Mouse (Mus musculus) limb, embryonic 14.5 days (tissue): ENCODE measurements around the gene Frmd3. TPM values are rescaled to one million over a fixed set of nuclear protein-coding genes. Genes with fewer than 3 reads are reported as not detected.

Experiments used
- ATAC-seq: fragments of 200-750 bp; cut with Nextera tagmentation; 2 replicates; pipeline ENCODE4 v1.8.0; 2017; ENCODE audit warnings: low read depth, moderate number of reproducible peaks, moderate TSS enrichment; ENCODE audit not compliant: low FRiP score
- DNase-seq: peaks from one replicate; pipeline ENCODE4 v3.0.0-alpha.2; 2015; ENCODE audit warnings: low spot score
- H3K27ac ChIP-seq: fragments of 300-500 bp; sonication (generic); replicated peaks from 2 replicates; pipeline ENCODE4 v1.5.1; 2014; ENCODE audit warnings: low read depth, mild to moderate bottlenecking, low read length, moderate library complexity, mixed read lengths
- H3K27me3 ChIP-seq: fragments of 300-500 bp; sonication (generic); 2 replicates; pipeline ENCODE4 v1.6.1; 2014; ENCODE audit warnings: low read length, mixed read lengths; ENCODE audit not compliant: control insufficient read depth, insufficient read depth
- H3K36me3 ChIP-seq: fragments of 300-500 bp; sonication (generic); 2 replicates; pipeline ENCODE4 v1.6.1; 2014; ENCODE audit warnings: mild to moderate bottlenecking, low read length, moderate library complexity, mixed read lengths; ENCODE audit not compliant: control insufficient read depth, insufficient read depth
- H3K4me1 ChIP-seq: fragments of 300-500 bp; sonication (generic); 2 replicates; pipeline ENCODE4 v1.6.1; 2014; ENCODE audit warnings: antibody characterized with exemption, low read length, mixed read lengths; ENCODE audit not compliant: control insufficient read depth, insufficient read depth
- H3K4me2 ChIP-seq: fragments of 300-500 bp; sonication (generic); replicated peaks from 2 replicates; pipeline ENCODE4 v1.6.1; 2014; ENCODE audit warnings: low read depth, mild to moderate bottlenecking, low read length, moderate library complexity; ENCODE audit not compliant: severe bottlenecking
- H3K4me3 ChIP-seq: fragments of 300-500 bp; sonication (generic); replicated peaks from 2 replicates; pipeline ENCODE4 v1.5.1; 2014; ENCODE audit warnings: low read length
- H3K9ac ChIP-seq: fragments of 300-500 bp; sonication (generic); 2 replicates; pipeline ENCODE4 v1.6.1; 2014; ENCODE audit warnings: mild to moderate bottlenecking, low read depth, low read length, moderate library complexity; ENCODE audit not compliant: severe bottlenecking
- H3K9me3 ChIP-seq: fragments of 300-500 bp; sonication (generic); 2 replicates; pipeline ENCODE4 v1.6.1; 2016; ENCODE audit warnings: low read length; ENCODE audit not compliant: control insufficient read depth
- POLR2A ChIP-seq: fragments of 200-500 bp; IDR thresholded peaks from 2 replicates; pipeline ENCODE4 v1.8.0; 2012; ENCODE audit warnings: inconsistent platforms, mild to moderate bottlenecking, moderate library complexity, borderline replicate concordance; ENCODE audit not compliant: insufficient read depth, insufficient read length; ENCODE audit errors: extremely low read depth
- WGBS: fragments of 180-500 bp; shearing (Covaris S2); extraction: QIAGEN DNeasy Blood & Tissue Kit; methylation state at CpG from one replicate; pipeline ENCODE4 v1.1.7; 2014; 5-methylcytosine and 5-hydroxymethylcytosine counted together
- polyA plus RNA-seq, 2 experiments: library from polyadenylated mRNA; depleted of rRNA in 1 of 2; stranded (reverse) in 1 of 2; unstranded in 1 of 2; fragments of >200 nt; fragmentation: Nextera tagmentation in 1 of 2; extraction: Ambion mirVana in 1 of 2; gene quantifications; 2 replicates each; pipeline versions ENCODE4 v1.2.1 to v1.2.3; 2012 to 2014

Gene Frmd3
- polyA plus RNA-seq (2012; rRNA removed), result 0.93 and 1.1 TPM in 2 replicates
- polyA plus RNA-seq (2014; fragmentation: Nextera tagmentation; extraction: Ambion mirVana), result 2.4 and 3.1 TPM in 2 replicates

GRCm38 (mm10) chr4:74013211-74014047 lies at the start of gene Frmd3:
Gene Frmd3 (plus strand): TSS chr4:74013442.
- 0 out of 2 replicates have a peak, but pooled peaks have one; percentile 31 for TF ChIP-seq POLR2A
- DNase-seq, result peak; percentile 56
- under 1% methylated on average over 41 of the region's 56 CpGs for WGBS
- Histone ChIP-seq H3K4me3 (peak within 1 kb of the TSS; percentile 53), H3K9me3 (no peaks in the 10 kb centered on the region), H3K27ac (no peak within 1 kb of the TSS), H3K9ac (peak within 1 kb of the TSS; percentile 59), H3K36me3 (no peaks in the 10 kb centered on the region), H3K4me1 (no peaks in the 10 kb centered on the region), H3K27me3 (no peaks in the 10 kb centered on the region), H3K4me2 (peak within 1 kb of the TSS; percentile 90)
- ATAC-seq, result peak; percentile 81

GRCm38 (mm10) chr4:73980454-73980853 lies 32.8 kb upstream of the Frmd3 start:
- Histone ChIP-seq H3K4me2 (no peak overlapping the region), H3K27ac (no peak overlapping the region), H3K4me1 (no peaks in the 10 kb centered on the region), H3K9ac (no peak overlapping the region), H3K36me3 (no peaks in the 10 kb centered on the region), H3K27me3 (no peaks in the 10 kb centered on the region), H3K9me3 (no peaks in the 10 kb centered on the region), H3K4me3 (no peak overlapping the region)
- TF ChIP-seq POLR2A, result no peak
- no peak for ATAC-seq
- DNase-seq, result no peak
- 75% methylated on average over 3 of the region's 3 CpGs for WGBS

- no peak for DNase-seq
- no peak for ATAC-seq
- Histone ChIP-seq H3K9me3 (no peaks in the 10 kb centered on the region), H3K4me2 (no peak overlapping the region), H3K9ac (no peak overlapping the region), H3K27me3 (no peaks in the 10 kb centered on the region), H3K36me3 (no peaks in the 10 kb centered on the region), H3K27ac (no peak overlapping the region), H3K4me1 (no peaks in the 10 kb centered on the region), H3K4me3 (no peak overlapping the region)
- WGBS, result 55% methylated on average over 3 of the region's 3 CpGs
- no peak for TF ChIP-seq POLR2A
Observed at GRCm38 (mm10) chr4:74012277-74012676, 965 bp upstream of the Frmd3 start.

DNA sequence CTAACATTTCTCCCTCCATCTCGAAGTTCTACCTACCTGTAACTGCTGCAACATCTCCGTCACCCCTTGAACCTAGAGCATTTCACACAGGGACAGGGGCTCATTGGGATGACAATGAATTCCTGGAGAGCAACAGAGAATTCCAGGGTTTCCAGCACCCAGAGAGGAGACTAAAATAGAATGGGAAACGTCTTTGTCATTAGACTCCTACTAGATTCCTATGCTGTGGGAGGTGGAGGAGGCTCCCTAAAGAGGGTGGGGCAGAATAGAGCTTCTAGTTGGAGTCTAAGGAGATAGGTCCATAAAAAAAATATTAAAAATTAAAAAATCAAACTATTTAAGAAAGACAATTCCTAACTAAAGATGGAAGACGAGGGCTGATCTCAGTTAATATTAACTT lies 542 bp upstream of the Frmd3 start:
- Histone ChIP-seq H3K9ac (no peak overlapping the region; the same call in 1 of the 2 replicates), H3K36me3 (no peaks in the 10 kb centered on the region), H3K27ac (no peak overlapping the region), H3K9me3 (no peaks in the 10 kb centered on the region), H3K4me3 (peak overlapping the region; percentile 53), H3K4me1 (no peaks in the 10 kb centered on the region), H3K27me3 (no peaks in the 10 kb centered on the region), H3K4me2 (peak overlapping the region; percentile 90)
- no peak for TF ChIP-seq POLR2A
- 43% methylated on average over 4 of the region's 4 CpGs for WGBS
- no peak for ATAC-seq
- DNase-seq, result no peak

- DNase-seq (no peak), ATAC-seq (0 out of 2 replicates have a peak, but pooled peaks have one; percentile 4)
- no peak overlapping the region for H3K27ac ChIP-seq
- H3K4me2 ChIP-seq, result peak overlapping the region; percentile 90
- no peaks in the 10 kb centered on the region for H3K9me3 ChIP-seq
- peak overlapping the region; percentile 53 for H3K4me3 ChIP-seq
- no peak for TF ChIP-seq POLR2A
- H3K4me1 ChIP-seq, result no peaks in the 10 kb centered on the region
- H3K27me3 ChIP-seq, result no peaks in the 10 kb centered on the region
- H3K36me3 ChIP-seq, result no peaks in the 10 kb centered on the region
- peak overlapping the region; percentile 59 for H3K9ac ChIP-seq
- WGBS, result 8% methylated on average over 11 of the region's 11 CpGs
Observed at GRCm38 (mm10) chr4:74014048-74014500, 832 bp downstream of the Frmd3 start.
